Mouse (Mus musculus) erythroblast, adult 5-6 weeks (primary cell): Measurements from ENCODE around the gene Kcnn1. TPM values are rescaled to one million over a fixed set of nuclear protein-coding genes. Genes with fewer than 3 reads are reported as not detected.

Experiments used
- ATAC-seq: replicated peaks from 2 replicates; pipeline ENCODE4 v1.8.0; 2016; ENCODE audit warnings: moderate number of reproducible peaks, mild to moderate bottlenecking, moderate TSS enrichment, inconsistent platforms; ENCODE audit not compliant: poor library complexity, low FRiP score, severe bottlenecking
- total RNA-seq, 2 experiments: library from RNA; stranded (forward) in 1 of 2; stranded (reverse) in 1 of 2; fragments of 150-400 nt in 1 of 2; fragments of 200-764, 138-1000 nt in 1 of 2; gene quantifications; 2 replicates each; pipeline versions ENCODE4 v1.2.3 to v1.2.4; 2015 to 2017; ENCODE audit warnings: low replicate concordance in 2 of 2

The Kcnn1 gene
- total RNA-seq, 2 experiments from 2014 or later = not detected

DNA sequence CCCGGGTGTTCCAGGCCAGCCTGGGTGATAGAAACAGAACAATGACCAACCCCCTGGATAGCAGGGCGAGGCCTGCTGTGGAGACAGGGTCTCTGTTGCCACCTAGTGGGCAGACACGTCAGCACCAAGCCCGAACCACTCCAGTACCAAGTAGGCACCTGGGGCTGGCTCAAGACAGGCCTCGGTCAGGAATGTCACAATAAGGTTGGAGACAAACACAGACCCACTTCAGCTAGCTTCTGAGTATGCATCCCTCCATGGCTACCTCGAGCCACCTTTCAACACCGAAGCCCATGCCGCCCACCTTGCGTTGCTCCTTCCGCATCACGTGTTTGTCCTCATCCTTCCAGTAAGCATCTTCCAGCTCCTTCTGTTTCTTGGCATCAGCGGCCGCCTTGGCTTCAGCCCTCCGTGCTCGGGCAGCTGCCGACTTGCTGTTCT lies 6.6 kb upstream of the Kcnn1 start:
- peak; percentile 42; the same call in 1 of the 2 replicates for ATAC-seq

DNA sequence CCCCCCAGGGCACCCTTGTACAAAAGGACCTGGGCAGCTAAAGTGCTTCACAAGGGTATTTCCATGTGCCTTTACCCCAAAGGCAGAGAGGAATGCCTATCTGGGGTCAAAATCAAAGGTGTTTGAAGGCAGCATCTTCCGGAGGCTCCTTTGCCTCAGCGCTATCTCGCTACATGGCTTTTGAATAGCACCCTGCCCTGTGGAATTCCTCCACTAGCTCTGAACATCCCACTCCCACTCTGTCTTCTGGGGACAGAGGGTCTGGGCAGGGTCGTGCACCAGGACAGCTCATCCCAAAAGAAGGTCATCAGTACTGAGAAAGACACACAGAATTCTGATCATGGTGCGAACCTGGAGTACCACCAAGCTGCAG lies 6.1 kb upstream of the Kcnn1 start:
- no peak for ATAC-seq

DNA sequence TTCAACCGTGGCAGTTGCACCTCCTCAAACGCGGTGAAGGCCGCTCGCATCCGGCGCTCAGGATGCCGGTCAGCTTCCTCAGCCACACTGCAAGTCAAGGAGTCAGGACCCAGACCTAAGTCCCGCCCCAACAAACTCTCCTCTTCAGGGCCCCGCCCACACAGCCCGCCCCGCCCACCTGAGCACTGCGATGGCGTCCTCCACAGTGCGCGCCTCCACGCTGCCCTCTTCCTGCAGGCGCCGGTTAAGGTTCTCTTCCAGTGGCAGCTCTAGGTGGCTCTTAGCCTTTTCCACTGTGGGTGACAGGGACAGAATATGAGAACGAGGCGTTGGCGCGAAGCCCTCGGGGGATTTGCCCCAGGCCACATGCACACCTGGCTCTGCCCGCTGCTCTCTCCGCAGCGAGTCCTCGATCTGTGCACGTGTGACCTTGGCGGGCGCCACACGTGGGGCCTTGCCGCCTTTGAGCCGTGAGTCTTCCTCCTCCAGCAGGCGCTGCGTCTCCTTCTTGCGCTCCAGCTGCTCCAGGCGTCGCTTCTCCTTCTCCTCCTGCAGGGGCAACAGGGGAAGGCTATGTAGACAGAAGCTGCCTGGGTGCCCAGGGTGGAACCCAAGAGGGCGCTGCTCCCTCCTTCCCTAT lies 5.6 kb upstream of the Kcnn1 start:
- peak; percentile 49 for ATAC-seq

DNA sequence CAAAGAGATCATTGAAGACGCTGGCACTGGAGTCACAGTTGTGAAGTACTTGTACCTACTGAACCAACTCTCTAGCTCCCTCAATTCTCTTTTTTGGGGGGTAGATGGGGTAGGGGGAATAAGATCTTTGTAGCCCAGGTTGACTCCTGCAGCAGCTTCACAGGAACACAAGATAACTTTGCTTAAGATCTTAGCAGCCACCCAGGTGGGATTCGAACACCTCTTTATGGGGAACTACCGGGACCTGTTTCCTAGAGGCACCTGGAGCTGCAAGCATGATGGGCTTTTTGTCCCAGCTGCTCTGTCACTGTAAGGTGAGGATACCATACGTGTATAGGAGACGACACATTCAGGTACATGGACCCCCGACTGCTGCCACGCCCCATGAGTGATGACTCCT lies 3.5 kb upstream of the Kcnn1 start:
- ATAC-seq = no peak

DNA sequence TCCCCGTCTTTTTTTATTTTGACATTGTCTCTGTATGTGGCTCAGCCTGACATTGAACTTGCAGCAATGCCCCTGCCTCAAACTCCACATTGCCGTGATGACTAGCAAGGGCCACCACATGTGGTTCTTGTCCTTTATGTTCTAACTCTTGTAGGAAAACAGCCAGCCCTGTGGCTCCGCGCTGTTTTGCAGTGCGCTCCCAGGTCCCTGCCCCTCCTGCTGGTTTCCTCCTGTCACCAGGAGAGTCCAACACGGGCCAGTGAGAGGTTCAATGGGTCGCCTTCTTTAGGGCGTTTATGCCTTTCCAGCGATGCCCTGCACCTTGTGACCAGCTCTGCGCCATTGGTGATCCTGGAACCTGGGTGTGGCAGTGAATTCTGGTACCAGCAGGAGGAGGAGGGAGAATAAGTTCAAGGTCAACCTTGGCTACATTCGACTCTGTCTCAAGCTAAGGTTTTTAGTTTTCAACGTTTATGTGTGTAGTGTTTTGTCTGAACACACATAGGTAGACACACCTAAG lies 3.0 kb upstream of the Kcnn1 start:
- ATAC-seq = no peak

DNA sequence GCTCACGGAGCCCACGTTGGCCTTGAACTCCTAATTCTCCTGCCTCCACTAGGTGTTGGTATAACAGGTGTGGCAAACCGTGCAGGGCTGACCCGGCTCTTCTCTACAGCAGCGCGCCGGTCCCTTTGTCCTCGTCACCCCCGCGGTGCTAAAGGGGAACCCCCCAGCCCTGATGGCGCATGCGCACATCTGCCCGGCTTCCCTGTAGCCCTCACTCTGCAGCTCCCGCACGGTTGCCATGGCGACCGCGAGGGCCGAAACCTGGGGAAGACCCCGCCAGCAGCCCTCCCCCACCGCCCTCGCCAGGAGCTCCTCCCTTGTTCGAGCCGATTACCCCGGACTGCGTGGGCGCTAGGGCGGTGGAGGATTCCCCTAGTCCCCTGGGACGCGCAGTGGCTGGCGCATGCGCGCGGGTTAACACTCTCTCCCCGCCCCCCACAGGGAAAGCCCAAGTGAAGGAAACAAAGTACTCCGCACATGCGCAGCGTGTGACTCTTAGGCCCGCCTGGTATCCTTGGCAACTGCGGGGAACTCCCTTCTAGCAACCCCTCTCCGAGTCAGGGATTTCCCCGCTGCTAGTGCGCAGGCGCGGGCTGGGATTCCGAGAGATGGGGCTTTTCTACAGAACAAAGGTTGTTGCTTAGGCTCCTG lies 2.4 kb upstream of the Kcnn1 start:
- ATAC-seq = peak; percentile 78

DNA sequence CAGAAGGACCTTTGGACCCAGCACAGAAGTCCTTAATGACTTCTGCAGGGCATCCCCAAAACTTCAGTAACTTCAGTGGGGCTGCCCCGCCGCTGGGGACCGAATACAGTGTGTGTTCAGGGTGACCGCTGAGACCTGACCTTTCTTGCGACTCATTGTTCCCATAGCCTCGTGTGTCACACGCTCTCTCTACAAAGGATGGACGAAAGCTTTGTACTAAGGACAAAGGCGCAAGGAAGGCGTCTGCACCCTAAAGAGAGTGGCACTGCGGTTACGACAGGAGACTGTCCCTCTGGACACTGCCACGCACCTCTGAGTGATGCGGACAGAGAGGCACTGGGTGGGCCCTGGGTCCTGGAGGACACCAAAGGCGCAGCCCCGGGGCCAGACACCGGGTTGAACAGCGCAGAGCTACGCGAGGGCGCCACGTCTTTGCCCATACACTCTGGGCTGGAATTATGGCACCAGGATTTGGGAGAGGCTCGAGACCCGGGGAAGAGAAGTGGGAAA lies 1.7 kb upstream of the Kcnn1 start:
- no peak for ATAC-seq

DNA sequence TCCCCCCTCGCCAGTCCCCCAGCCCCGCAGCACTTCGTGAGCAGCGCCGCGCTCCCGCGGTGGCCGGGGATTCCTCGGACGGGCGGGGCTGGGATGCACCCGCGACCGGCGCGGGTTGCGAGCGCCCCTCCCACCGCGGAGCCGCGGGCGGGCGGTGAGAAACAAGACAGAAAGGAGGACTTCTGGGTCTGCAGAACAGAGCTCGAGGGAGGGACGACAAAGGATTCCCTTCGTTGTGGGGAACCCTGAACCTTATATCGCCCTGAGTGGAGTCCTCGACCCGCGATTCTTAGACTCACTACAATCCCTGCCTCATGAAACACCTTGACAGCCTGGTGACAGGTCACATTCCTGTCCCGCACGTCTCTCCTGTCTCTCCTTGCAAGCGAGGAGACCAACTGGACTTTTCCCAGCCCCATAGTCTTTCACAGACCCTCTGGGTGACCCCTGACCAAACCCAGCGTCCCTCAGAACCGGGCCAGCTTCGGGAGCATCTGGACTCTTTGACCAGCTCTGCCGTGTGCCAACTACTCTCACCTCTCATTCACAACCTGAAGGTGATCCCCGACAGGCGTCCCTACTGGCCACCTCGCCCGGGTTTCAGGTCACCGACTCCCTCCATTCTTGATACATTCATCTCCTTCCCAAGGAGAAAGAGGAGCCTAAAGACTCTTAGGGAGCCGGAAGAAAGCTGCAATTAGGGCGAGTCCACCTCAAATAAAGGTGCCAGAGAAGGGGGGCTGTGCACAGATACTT lies 1.1 kb upstream of the Kcnn1 start:
- ATAC-seq = no peak

DNA sequence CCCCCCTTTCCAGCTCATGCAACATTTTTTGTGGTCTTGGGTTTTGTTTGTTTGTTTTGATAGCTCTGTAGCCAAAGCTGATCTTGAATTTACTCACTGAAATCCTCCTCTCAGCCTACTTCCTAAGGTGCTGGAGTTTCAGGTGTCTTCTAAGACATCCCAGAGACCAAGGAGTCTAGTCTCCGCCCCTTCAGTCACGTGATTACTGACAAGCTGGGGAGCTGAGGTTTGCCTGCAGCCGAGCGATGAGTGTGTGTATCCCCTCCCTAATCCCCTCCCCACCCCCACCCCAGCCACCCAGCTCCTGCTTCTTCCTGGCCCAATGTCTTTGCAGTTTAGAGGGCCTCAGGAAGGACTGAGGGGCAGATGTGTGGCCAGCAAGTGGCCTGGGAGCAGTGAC lies 5.5 kb downstream of the Kcnn1 start:
- no peak for ATAC-seq

DNA sequence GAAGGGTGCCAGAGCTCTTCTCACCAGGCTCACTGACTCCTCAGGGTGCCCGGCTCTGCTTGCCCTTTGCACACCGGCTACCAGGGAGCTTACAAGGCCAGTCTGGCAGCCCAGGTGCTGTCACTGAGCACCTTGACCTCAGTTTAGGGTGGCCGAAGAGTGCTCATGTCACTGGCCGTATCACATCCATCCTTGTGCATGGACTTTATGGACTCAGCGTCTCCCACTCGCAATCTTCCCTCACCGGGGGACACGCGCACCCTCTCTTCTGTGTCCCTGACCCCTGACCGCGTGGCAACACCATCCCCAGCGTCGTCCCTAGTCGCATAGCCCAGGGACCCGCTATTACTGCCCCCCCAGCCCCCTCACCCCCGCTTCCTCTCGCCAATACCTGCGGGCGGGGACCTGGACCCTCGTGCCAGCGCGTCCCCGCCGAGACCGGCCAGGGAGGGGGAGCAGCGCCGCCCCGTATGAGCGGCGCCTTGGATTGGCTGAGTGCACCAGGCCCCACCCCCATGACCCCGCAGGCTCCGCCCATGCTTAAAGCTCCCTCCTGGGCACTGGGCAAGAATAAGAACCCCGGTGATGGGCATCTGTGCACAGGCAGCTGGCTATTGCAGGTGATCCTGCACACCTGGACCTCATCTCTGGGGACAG lies 6.4 kb downstream of the Kcnn1 start:
- peak; percentile 70 for ATAC-seq

DNA sequence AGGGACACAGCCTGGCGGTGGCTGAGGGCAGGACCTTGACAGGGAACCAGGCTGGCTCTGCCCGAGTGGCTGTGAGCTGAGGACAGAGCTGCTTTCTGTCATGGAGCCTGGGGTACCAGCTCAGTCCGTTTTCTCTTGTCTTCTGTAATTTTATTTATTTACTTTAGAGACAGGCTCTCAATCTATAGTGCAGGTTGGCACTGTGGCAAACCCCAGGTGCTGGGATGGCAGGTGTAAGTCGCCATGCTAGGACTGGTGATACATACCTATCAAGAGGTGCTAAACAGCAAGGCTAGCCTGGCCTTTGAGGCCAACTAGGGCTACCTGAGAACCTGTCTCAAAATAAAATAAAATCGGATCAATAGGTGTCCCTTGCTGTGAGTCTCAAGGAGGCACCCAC lies 7.0 kb downstream of the Kcnn1 start:
- no peak for ATAC-seq

DNA sequence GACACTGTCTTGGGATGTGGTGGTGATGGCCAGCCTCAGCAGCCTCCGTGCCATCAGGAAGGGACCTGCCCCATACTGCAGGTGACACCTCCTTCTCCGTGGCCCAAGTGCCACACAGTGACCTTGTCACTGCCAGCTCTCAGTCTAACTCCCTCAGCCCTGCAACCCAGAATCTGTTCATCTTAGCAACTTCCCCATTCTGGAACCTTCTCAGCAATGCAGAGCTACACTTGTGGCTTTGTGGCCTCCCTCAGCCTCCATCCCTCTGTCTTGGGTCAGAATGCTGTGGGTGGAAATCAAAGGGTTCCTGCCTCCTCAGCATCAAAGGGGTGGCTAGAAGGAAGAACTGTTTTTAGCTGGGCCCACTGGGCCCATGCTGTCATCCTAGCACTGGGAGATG lies 9.2 kb downstream of the Kcnn1 start:
- ATAC-seq = no peak

DNA sequence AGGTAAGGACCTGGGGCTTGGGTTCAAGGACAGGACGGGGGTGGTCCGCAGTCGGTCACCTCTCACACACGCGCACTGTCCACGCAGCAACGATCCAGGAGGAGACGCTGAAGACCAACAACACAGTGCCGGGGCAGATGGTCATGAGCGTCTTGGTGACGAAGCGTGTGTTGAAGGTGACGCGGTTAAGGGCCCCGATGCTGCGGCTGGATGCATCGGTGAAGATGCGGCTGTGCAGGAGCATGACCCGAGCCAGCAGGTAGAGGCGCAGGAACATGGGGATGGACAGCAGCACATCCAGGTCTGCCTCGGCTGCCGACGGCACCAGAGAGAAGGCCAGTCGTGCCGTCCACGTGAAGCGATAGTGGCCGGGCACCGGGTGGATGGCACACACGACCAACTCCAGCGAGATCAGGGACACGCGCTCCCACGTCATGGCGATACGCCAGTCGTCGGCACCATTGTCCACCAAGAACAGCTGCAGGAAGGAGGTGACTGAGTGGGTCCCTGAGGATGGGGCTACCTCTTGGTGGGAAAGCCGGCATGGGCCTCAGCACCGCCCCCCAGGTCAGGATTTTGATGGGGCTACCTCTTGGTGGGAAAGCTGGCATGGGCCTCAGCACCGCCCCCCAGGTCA lies 10.3 kb downstream of the Kcnn1 start:
- no peak for ATAC-seq

DNA sequence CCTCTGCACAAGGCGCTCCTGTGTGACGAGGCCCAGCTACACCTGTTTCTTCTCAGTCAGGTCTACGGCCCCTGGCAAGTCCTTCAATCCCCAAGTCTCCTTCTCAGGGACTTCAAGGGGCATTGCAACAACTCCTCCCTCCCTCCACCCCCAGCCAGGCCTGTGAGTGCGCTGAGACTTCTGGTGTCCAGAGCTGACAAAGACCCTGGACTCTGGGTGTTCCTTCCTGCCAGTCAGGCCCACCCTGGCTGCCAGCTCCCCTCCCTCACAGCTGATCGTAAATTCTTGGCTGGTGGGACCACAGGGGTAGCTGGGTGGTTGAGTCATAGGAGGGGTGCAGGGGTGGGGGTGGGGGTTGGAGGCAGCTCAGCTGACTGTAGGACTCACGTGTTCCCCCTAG lies 11.2 kb downstream of the Kcnn1 start:
- ATAC-seq = no peak

DNA sequence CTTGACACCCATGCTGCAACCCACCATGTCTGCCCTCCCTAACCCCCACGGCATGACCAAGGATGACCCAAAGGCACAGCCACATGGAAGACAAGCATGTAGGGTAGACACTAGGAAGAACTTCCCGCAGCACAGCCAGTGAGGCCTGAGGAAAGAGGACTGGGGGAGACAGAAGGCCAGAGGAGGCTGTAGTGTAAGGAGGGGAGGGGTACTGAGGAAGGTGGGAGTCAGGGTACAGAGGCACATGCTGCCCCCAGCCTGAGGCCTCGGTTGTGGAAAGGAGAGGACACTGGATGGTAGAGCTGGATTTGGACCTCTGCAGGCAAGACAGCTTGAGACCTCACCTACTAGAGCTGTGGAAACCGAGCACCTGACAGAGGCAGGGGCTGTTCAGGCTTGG lies 12.1 kb downstream of the Kcnn1 start:
- ATAC-seq = no peak

DNA sequence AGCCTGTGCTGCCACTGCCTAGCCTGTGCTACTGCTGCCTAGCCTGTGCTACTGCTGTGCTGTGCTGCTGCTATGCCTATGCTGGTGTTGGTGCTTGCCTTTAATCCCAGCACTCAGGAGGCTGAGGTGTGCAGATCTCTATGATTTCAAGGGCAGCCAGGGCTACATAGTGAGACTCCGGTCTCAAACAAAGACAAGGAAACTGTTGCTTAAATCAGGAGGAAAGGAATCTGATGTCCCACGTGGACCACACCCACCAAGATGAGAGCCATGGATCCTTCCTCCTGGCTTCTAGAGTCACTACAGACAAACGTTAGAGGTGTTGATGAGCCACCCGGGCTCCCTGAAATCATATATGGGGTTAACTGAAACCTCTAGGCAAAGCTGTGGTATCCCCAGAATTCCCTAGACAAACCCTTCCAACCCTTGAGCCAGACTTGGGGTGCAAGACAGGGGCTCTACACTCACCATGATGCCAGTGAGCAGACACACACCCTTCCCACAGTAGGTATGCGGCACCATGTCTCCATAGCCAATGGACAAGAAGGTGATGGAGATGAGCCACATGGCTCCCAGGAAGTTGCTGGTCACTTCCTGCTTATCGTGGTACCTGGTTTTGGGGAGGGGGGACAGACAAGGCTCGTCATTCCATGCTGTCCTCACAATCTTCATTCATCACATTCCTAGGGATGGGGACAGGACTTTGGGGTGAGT lies 12.8 kb downstream of the Kcnn1 start:
- no peak for ATAC-seq

DNA sequence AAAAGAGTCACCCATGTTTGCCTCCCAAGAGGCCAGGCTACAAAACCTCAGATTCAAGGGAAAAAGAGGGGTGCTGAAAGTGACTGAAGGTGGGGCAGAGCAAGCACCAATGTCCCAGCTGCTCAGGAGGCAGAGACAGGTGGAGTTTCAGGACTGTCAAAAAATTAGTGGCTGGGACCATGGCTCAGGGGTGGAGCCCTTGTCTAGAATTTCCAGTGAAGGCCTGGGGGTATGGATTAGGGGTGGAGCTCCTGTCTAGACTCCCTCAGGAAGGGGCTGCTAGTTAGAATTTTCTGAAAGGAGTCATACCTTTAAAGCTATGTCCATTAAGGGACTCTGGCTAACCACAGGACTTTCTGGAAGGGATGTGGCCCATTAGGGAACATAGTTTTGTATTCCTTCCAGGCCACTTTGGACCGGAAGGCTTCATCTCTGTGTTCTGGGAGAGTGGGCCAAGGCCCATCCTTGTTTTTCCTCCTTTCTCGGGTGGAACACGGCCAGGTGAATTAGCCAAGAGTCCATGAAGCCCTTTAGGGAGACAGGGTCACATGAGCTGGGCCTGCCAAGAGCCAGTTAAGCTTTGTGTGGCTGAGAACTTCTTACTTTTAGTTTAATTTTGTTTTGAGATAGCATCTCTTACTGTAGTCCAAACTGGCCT lies 13.6 kb downstream of the Kcnn1 start:
- ATAC-seq = no peak

DNA sequence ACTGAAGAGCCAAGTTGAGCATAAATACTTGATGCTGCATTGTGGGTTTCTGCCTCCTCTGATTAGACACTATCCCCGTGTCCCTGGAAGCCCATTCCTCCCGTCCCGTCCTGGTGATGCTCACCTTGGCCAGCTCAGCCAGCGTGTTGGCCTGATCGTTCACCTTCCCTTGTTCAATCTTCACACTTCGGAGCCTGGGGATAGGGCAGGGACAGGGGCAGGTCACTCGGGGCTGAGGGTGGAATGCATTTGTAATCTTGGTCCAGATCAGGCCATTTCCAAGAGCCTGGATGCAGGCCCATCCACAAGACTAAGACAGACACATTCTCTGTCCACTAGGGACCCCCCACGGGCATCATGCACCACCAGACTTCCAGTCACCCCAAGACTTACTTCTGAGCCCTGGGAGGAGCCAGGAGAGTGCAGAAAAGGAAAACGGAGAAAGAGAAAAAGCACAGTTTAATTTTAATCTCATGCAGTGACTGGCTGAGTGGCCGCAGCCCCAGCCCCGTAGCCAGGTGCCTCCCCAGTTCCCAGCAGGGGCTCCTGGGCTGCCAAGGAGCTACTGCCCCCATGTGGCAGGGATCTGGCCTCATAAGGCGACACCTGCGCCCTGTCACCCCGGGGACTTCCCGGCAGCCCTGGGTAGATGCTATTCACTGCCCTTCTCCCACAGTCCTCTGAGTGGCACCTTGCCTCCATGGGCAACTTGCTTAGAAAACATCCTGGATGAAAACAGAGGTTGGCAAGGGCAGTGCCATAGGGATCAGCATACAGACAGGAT lies 16.5 kb downstream of the Kcnn1 start:
- ATAC-seq = no peak
